Mouse (Mus musculus) erythroblast, adult 5-6 weeks (primary cell): ENCODE results near the gene Reep3. TPM values are rescaled to one million over a fixed set of nuclear protein-coding genes. Genes with fewer than 3 reads are reported as not detected.

Experiments used
- ATAC-seq: replicated peaks from 2 replicates; pipeline ENCODE4 v1.8.0; 2016; ENCODE audit warnings: moderate number of reproducible peaks, mild to moderate bottlenecking, moderate TSS enrichment, inconsistent platforms; ENCODE audit not compliant: poor library complexity, low FRiP score, severe bottlenecking
- total RNA-seq, 2 experiments: library from RNA; stranded (forward) in 1 of 2; stranded (reverse) in 1 of 2; fragments of 150-400 nt in 1 of 2; fragments of 200-764, 138-1000 nt in 1 of 2; gene quantifications; 2 replicates each; pipeline versions ENCODE4 v1.2.3 to v1.2.4; 2015 to 2017; ENCODE audit warnings: low replicate concordance in 2 of 2

Reep3 gene
- total RNA-seq, 2 experiments from 2014 or later, result 8.1 to 16.5 TPM

- no peak for ATAC-seq
Observed at GRCm38 (mm10) chr10:67058297-67058696, 38.4 kb downstream of the Reep3 start.

- no peak for ATAC-seq
Observed at GRCm38 (mm10) chr10:67057696-67058095, 39.0 kb downstream of the Reep3 start.

GRCm38 (mm10) chr10:67057208-67057607 lies 39.5 kb downstream of the Reep3 start:
- no peak for ATAC-seq

- ATAC-seq, result no peak
Observed at GRCm38 (mm10) chr10:67055867-67056856, 40.6 kb downstream of the Reep3 start.

GRCm38 (mm10) chr10:67053475-67053874 lies 43.3 kb downstream of the Reep3 start:
- ATAC-seq, result no peak

GRCm38 (mm10) chr10:67052429-67052828 lies 44.3 kb downstream of the Reep3 start:
- ATAC-seq, result no peak

- no peak for ATAC-seq
Observed at GRCm38 (mm10) chr10:67051466-67051865, 45.3 kb downstream of the Reep3 start.

- no peak for ATAC-seq
Observed at GRCm38 (mm10) chr10:67050766-67051165, 46.0 kb downstream of the Reep3 start.

- no peak for ATAC-seq
Observed at GRCm38 (mm10) chr10:67049621-67050020, 47.1 kb downstream of the Reep3 start.

GRCm38 (mm10) chr10:67048871-67049615 lies 47.7 kb downstream of the Reep3 start:
- ATAC-seq, result no peak

- no peak for ATAC-seq
Observed at GRCm38 (mm10) chr10:67047712-67048645, 48.8 kb downstream of the Reep3 start.

GRCm38 (mm10) chr10:67045192-67045899 lies 51.4 kb downstream of the Reep3 start:
- no peak for ATAC-seq

- ATAC-seq, result no peak
Observed at GRCm38 (mm10) chr10:67044346-67044745, 52.4 kb downstream of the Reep3 start.

- no peak for ATAC-seq
Observed at GRCm38 (mm10) chr10:67043236-67043635, 53.5 kb downstream of the Reep3 start.

GRCm38 (mm10) chr10:67040410-67040809 lies 56.3 kb downstream of the Reep3 start:
- no peak for ATAC-seq

GRCm38 (mm10) chr10:67039001-67039400 lies 57.7 kb downstream of the Reep3 start:
- ATAC-seq, result no peak

- no peak for ATAC-seq
Observed at GRCm38 (mm10) chr10:67036542-67036941, 60.2 kb downstream of the Reep3 start.

GRCm38 (mm10) chr10:67036141-67036540 lies 60.6 kb downstream of the Reep3 start:
- ATAC-seq, result no peak

- no peak for ATAC-seq
Observed at GRCm38 (mm10) chr10:67031186-67031585, 65.6 kb downstream of the Reep3 start.
